Mouse (Mus musculus) layer of hippocampus, adult 2 months (tissue): ENCODE measurements around the gene Adam34. TPM values are rescaled to one million over a fixed set of nuclear protein-coding genes. Genes with fewer than 3 reads are reported as not detected.
"Not testable (repeated sequence)": the region's sequence is repeated elsewhere in the genome, so short reads cannot be mapped to it uniquely, and the experiment has no call there.

Experiments
- DNase-seq, 2 experiments: peaks; one replicate each; pipeline ENCODE4 v3.0.0; 2022; ENCODE audit warnings: low spot score in 2 of 2
- H3K27ac ChIP-seq: fragments of 200-600 bp; 2 replicates; pipeline ENCODE4 v1.8.1; 2022
- H3K4me3 ChIP-seq: fragments of 200-600 bp; 2 replicates; pipeline ENCODE4 v1.8.1; 2022; ENCODE audit warnings: mild to moderate bottlenecking
- CTCF ChIP-seq: fragments of 200-600 bp; conservative IDR thresholded peaks from 2 replicates; pipeline ENCODE4 v1.8.1; 2022; ENCODE audit warnings: antibody characterized with exemption, mild to moderate bottlenecking, moderate library complexity
- long read RNA-seq, 2 experiments: library from polyadenylated mRNA; stranded (forward); transcript quantifications; one replicate each; pipeline ENCODE4 v2.0.0; 2021; ENCODE audit warnings: borderline mapping rate in 2 of 2
- total RNA-seq, 2 experiments: library from RNA; stranded (reverse); gene quantifications; 2 replicates each; pipeline ENCODE4 v1.2.3; 2021

Gene Adam34
- total RNA-seq = not detected
- long read RNA-seq, experiment 1 = 0 reads
- long read RNA-seq, experiment 2 = 0 reads

GRCm38 (mm10) chr8:43709949-43710348 is at the start of gene Adam34:
Gene Adam34, minus strand, starts transcription at chr8:43710049.
- TF ChIP-seq CTCF = no peak
- DNase-seq = no peak
- Histone ChIP-seq H3K27ac (no peak within 1 kb of the TSS), H3K4me3 (no peak within 1 kb of the TSS)

- TF ChIP-seq CTCF = no peak
- Histone ChIP-seq H3K4me3 (no peak within 1 kb of the TSS), H3K27ac (no peak within 1 kb of the TSS)
- DNase-seq = no peak
These were observed 82.7 kb downstream of the Adam34 start, which contains the start of gene Gm5346 for GRCm38 (mm10) chr8:43627176-43627575. Gene Gm5346, minus strand, starts transcription at chr8:43627276.

DNA sequence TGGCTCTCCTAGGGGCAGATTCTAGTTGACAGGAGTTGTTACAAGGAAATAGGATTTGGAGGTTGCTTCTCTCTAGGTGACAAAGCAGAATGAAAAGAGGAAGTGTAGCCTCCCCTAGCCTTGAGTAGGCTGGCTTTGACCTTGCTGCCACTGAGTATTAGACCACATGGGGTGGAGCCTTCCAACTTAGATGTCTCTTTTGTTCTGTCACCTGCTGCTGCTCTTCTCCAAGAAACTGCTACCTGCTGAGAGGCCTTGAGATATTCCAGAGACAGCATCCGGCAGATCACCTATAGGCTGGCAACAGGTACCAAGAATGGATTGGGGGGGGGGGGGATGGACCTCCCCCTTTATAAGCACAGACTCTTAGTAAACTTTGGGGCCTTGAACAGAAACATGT is 93.8 kb downstream of the Adam34 start:
- Histone ChIP-seq H3K4me3 (no peak overlapping the region), H3K27ac (no peak overlapping the region)
- TF ChIP-seq CTCF = no peak
- DNase-seq = no peak

GRCm38 (mm10) chr8:43603657-43604056 is 106.2 kb downstream of the Adam34 start:
- H3K27ac ChIP-seq, DNase-seq, H3K4me3 ChIP-seq: not testable (repeated sequence)

GRCm38 (mm10) chr8:43603166-43603565 is 106.7 kb downstream of the Adam34 start:
- not testable (repeated sequence) for DNase-seq, H3K4me3 ChIP-seq, H3K27ac ChIP-seq

Other genes with a start within 250 kb of the Adam34 start
- not detected for gene Adam26b, start 181.9 kb downstream of the Adam34 start, total RNA-seq
- not detected for gene Adam26a, start 133.3 kb downstream of the Adam34 start, total RNA-seq
- not detected for gene Gm5346, start 82.8 kb downstream of the Adam34 start, total RNA-seq